Mouse (Mus musculus) ES-Bruce4 (cell line): ENCODE measurements at regions not wholly inside any gene's neighbourhood (a gene's known extent, or its start where the extent isn't known, plus 50 kb on each side); places are given as distances from the start of the nearest gene placed in this dataset.

Experiments
- CTCF ChIP-seq: IDR thresholded peaks from one replicate; pipeline ENCODE4 v1.8.1; 2011; ENCODE audit warnings: low read depth, low read length
- EP300 ChIP-seq: IDR thresholded peaks from 2 replicates; pipeline ENCODE4 v1.6.1; 2011; ENCODE audit warnings: low read depth, low read length; ENCODE audit not compliant: insufficient read depth
- POLR2A ChIP-seq: IDR thresholded peaks from one replicate; pipeline ENCODE4 v1.8.1; 2011; ENCODE audit warnings: low read length; ENCODE audit not compliant: insufficient read depth

- no peak for TF ChIP-seq POLR2A
- TF ChIP-seq CTCF: no peak
- TF ChIP-seq EP300: no peak
These were observed 129.5 kb downstream of the 1500009L16Rik start for GRCm38 (mm10) chr10:83852194-83852593.
